Mouse (Mus musculus) embryonic facial prominence, embryonic 10.5 days (tissue): ENCODE measurements at regions not wholly inside any gene's neighbourhood (a gene's known extent, or its start where the extent isn't known, plus 50 kb on each side); places are given as distances from the start of the nearest gene placed in this dataset.

Source experiments
- DNase-seq: peaks from one replicate; pipeline ENCODE4 v3.0.0-alpha.2; 2017; ENCODE audit warnings: low spot score
- H3K27ac ChIP-seq: fragments of 300-500 bp; sonication (generic); replicated peaks from 2 replicates; pipeline ENCODE4 v1.5.1; 2016; ENCODE audit warnings: mild to moderate bottlenecking
- H3K27me3 ChIP-seq: fragments of 300-500 bp; sonication (generic); replicated peaks from 2 replicates; pipeline ENCODE4 v1.6.1; 2016; ENCODE audit warnings: low read depth, mild to moderate bottlenecking; ENCODE audit not compliant: poor library complexity, severe bottlenecking
- H3K36me3 ChIP-seq: fragments of 300-500 bp; sonication (generic); replicated peaks from 2 replicates; pipeline ENCODE4 v1.6.1; 2016; ENCODE audit warnings: mild to moderate bottlenecking, moderate library complexity
- H3K4me1 ChIP-seq: fragments of 300-500 bp; sonication (generic); 2 replicates; pipeline ENCODE4 v1.6.1; 2016
- H3K4me3 ChIP-seq: fragments of 300-500 bp; sonication (generic); 2 replicates; pipeline ENCODE4 v1.5.1; 2016; ENCODE audit warnings: mild to moderate bottlenecking, moderate library complexity
- H3K9me3 ChIP-seq: fragments of 300-500 bp; sonication (generic); 2 replicates; pipeline ENCODE4 v1.6.1; 2016; ENCODE audit warnings: mild to moderate bottlenecking
- WGBS: fragments of 180-500 bp; shearing (Covaris S2); methylation state at CpG from one replicate; pipeline ENCODE4 v1.1.7; 2016; 5-methylcytosine and 5-hydroxymethylcytosine counted together

DNA sequence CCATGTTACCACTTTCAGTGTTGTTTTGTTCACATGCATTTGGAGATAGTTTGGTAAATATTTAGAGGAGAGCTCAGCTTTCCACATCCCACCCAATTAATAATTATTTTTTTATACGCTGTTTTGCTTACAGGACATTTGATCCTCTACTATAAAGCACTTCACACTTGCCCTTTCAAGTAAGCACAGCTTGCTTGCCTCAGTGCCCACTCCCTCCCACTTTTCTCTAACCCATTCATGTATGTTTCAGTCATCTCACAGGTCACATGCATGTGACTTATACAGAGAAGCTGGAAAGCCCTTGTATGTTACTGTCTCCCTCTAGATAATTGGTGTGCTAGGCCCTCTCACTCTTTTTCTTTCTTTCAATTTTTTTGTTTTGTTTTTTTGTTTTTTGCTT is 252.0 kb downstream of the Tfec start:
- no peak for DNase-seq
- Histone ChIP-seq H3K36me3 (no peaks in the 10 kb centered on the region), H3K27ac (no peak overlapping the region), H3K9me3 (no peaks in the 10 kb centered on the region), H3K27me3 (no peaks in the 10 kb centered on the region), H3K4me1 (no peaks in the 10 kb centered on the region), H3K4me3 (no peak overlapping the region)
- WGBS, result 92% methylated on average over 1 of the region's 1 CpGs

DNA sequence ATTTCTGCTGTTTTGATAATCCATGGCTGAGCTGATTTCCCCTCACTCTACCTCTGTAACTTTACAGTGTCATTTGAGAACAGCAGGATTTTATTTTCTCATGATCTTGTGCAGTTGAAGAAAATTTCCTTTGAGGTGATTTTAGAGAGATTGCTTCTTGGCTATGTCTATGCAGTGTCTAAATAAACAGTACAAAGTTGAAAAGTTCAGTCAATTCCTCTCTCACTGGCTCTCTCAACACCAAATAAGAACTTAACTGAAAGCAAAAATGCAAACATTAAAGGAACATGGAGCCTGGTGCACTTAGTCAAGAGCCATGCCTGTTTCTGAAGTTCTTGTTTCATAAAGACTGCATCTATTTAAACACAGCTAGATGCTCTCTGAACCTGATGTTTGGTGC is 254.7 kb downstream of the Tfec start:
- Histone ChIP-seq H3K36me3 (no peaks in the 10 kb centered on the region), H3K4me3 (no peak overlapping the region), H3K27me3 (no peaks in the 10 kb centered on the region), H3K27ac (no peak overlapping the region), H3K9me3 (no peaks in the 10 kb centered on the region), H3K4me1 (no peaks in the 10 kb centered on the region)
- no peak for DNase-seq

DNA sequence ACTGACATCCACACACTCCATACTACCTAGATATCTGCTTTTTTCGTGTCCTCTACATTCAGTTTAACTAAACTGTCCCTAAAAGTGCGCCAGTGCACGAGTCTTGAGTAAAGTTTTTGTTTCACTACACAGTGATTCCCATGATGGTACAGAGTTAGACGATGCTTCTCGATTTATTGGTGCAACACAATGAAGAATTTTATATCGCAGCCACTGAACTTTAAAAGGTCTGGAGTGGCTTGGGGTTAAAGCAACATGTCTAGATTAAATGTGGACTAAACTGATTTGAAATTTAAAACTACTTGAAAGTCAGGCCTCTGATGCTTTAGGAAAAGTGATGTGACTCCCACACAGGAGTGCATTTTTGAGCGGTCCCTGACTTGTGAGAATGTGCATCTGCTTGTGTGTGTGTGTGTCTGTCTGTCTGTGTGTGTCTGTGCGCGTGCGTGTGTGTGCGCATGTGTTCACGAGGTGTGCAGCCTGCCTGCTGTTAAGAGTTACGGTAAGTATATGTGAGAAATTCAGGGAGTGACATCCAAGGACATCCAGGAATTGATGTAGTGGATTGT is 261.4 kb downstream of the Tfec start:
- Histone ChIP-seq H3K36me3 (no peaks in the 10 kb centered on the region), H3K9me3 (no peaks in the 10 kb centered on the region), H3K27ac (no peak overlapping the region), H3K4me3 (no peak overlapping the region), H3K27me3 (no peaks in the 10 kb centered on the region), H3K4me1 (peaks cover 7% of the 10 kb centered on the region; the same call in 1 of the 2 replicates)
- 82% methylated on average over 13 of the region's 13 CpGs for WGBS
- no peak for DNase-seq

DNA sequence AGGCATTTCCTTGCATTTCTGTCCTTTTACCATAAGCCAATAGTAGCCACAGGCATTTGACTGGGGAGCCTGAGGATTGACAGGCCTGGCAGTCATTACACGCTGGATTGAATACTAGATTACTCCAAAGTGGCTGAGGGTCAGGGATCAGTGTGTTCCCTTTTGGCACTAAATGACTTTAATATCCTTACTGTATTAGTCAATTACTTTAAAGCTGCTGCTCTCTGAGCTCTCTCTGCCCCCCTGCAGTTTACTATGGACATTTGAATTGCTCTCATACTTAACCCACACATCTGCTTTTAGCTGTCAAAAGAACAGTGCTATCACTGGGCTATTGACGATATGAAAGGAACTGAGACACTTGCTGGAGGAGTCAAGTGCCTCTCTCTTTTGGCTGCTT is 262.1 kb downstream of the Tfec start:
- no peak overlapping the region for H3K4me3 ChIP-seq
- H3K9me3 ChIP-seq, result no peaks in the 10 kb centered on the region
- H3K4me1 ChIP-seq, result peaks cover 7% of the 10 kb centered on the region; the same call in 1 of the 2 replicates
- H3K36me3 ChIP-seq, result no peaks in the 10 kb centered on the region
- no peaks in the 10 kb centered on the region for H3K27me3 ChIP-seq
- peak; percentile 48 for DNase-seq
- WGBS, result 28% methylated on average over 2 of the region's 2 CpGs
- no peak overlapping the region for H3K27ac ChIP-seq

DNA sequence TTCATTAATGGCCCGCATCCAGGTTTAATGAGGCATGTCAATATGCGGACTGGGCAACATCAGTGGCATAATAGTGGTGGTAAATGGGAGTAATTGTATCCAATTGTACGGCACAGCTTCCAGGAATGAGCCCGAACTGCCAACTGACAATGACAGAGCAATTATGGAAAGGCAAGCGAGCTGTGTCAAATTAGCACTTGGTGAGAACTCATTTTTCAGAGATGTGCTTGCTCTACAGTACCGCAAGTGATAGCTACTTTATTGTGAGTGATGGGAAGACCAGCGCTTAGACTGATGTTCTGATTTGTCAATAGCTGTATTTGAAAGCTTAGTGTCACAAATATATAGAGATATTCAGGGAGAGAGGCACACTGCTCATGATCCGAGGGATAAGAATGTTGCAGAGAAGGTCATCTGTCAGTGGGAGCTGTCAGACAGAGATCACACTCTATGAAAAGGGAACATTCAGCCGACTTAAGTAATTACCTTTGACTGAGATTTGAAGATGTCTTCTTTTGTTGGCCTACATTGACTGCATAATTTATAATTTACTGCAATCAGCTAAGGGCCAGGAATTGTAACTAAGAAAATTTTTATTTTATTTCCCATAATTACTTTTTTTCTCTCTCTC is 290.7 kb downstream of the Tfec start:
- Histone ChIP-seq H3K27ac (no peak overlapping the region), H3K27me3 (no peaks in the 10 kb centered on the region), H3K4me1 (0 out of 2 replicates have a peak, but pooled peaks cover 4% of the 10 kb centered on the region), H3K4me3 (no peak overlapping the region), H3K36me3 (no peaks in the 10 kb centered on the region), H3K9me3 (no peaks in the 10 kb centered on the region)
- DNase-seq, result no peak
- WGBS, result 62% methylated on average over 9 of the region's 9 CpGs

DNA sequence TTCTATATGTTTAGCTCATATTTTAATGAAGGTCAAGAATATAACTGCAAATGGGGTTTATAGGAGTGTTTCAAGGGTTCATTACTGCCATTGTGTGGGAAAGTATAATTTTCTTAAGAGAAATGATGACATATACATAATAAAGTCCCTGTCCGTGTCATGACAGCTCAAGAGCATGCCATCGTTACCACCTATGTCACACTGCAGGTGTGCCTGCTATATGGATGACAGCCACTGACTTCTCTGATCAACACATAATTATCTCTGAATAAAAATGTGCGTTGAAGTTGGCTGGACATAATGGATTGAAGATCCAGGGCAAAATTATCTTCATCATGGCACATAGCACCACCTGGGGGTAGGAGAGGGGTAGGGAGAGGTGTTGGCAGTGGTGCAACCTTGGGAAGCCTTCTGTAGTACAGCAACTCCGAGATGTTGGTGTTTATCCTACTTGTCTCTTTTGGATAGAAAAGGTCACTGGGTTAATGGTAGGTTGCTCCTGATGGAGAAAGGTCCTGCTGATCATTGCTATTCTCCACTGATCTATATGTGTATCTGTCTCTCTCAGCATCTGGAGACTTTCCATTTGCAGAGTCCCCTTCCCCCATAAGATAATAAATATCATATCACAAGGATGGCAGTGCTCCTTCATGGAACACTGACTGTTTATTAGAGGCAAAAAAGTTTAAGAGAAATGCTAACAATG is 291.4 kb downstream of the Tfec start:
- Histone ChIP-seq H3K9me3 (no peaks in the 10 kb centered on the region), H3K4me3 (no peak overlapping the region), H3K27ac (no peak overlapping the region), H3K27me3 (no peaks in the 10 kb centered on the region), H3K4me1 (0 out of 2 replicates have a peak, but pooled peaks cover 4% of the 10 kb centered on the region), H3K36me3 (no peaks in the 10 kb centered on the region)
- DNase-seq, result no peak
- 79% methylated on average over 4 of the region's 4 CpGs for WGBS

DNA sequence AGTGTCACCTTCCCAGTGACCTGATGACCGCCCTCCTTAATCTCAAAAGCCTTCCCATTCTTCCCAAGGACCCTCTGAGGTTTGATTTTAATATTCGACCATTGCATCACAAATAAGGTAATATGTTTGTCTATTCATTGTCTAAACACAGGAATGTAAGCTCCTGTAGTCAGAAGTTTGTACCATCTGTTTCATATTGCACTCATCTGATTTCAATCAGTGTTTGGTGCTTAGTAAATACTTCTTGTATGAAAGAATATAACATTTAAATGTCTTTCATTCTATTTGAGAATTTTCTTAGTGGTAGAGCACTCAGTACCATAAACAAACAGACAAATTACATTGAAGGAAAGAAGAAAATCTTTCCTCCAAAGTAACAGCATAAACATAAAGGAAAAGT is 305.8 kb downstream of the Tfec start:
- 75% methylated on average over 2 of the region's 2 CpGs for WGBS
- Histone ChIP-seq H3K9me3 (0 out of 2 replicates have a peak, but pooled peaks cover 4% of the 10 kb centered on the region), H3K27ac (no peak overlapping the region; the same call in 1 of the 2 replicates), H3K4me3 (no peak overlapping the region), H3K4me1 (peaks cover 5% of the 10 kb centered on the region; the same call in 1 of the 2 replicates), H3K36me3 (no peaks in the 10 kb centered on the region), H3K27me3 (no peaks in the 10 kb centered on the region)
- no peak for DNase-seq

DNA sequence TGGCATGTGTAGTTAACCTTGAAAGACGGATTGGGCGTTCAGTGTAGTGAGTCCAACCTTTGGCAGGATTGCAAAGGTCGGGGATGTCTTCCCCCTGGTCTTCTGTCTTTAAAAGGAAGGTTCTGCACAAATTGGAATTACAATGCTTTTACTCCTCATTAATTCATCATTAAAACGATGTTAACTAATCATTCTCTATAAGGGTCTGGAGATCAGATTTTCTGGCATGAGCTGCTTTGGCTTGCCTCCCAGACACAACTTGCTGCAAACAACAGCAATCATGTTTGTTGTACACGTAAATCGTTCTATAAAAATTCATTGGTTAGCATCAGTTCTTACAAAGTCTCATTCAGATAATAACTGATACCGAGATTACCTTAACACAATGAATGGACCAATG is 315.9 kb downstream of the Tfec start:
- no peaks in the 10 kb centered on the region for H3K36me3 ChIP-seq
- no peaks in the 10 kb centered on the region for H3K9me3 ChIP-seq
- 87% methylated on average over 7 of the region's 7 CpGs for WGBS
- DNase-seq, result no peak
- H3K4me3 ChIP-seq, result no peak overlapping the region
- no peaks in the 10 kb centered on the region for H3K4me1 ChIP-seq
- H3K27ac ChIP-seq, result no peak overlapping the region
- H3K27me3 ChIP-seq, result no peaks in the 10 kb centered on the region

DNA sequence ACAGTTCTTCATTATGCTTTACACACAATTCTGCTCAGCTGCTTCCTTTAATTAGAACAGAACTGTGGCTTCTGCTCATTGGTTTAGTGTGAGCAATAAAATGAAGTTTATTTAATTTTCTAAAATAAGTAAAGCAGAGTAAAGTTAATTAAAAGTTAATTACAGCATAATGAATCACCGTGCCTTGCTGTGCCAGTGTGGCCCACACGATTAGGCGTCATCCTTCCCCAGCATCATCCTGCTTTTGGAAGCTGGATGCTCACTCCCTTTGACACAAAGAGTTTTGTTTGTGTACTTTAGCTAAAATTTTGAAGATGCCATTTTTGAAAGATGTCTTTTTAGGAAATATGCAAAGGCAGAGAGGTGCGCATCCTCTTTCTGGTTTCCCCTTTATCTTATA is 316.4 kb downstream of the Tfec start:
- no peaks in the 10 kb centered on the region for H3K27me3 ChIP-seq
- no peaks in the 10 kb centered on the region for H3K4me1 ChIP-seq
- no peak overlapping the region for H3K27ac ChIP-seq
- H3K36me3 ChIP-seq, result no peaks in the 10 kb centered on the region
- WGBS, result 92% methylated on average over 4 of the region's 4 CpGs
- H3K4me3 ChIP-seq, result no peak overlapping the region
- no peak for DNase-seq
- no peaks in the 10 kb centered on the region for H3K9me3 ChIP-seq

DNA sequence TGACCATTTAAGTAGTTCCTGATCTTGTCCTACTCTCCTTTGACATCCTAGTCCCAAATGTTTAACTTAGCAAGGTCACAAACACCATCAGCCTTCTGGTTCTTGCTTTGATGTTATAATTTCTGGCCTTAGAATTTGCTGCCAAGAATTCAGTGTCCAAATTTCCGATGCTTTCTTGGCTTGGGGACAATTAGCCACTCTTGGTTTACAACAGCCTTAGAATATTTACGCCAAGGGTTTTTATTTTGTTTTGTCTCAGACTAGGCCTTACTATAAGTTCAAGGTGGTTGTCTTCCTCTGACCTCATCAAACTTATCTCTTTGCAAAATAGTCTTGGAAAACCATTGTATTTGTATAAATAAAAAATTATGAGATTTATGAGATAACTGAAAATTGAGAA is 322.4 kb downstream of the Tfec start:
- Histone ChIP-seq H3K27me3 (no peaks in the 10 kb centered on the region), H3K27ac (no peak overlapping the region), H3K4me3 (no peak overlapping the region), H3K4me1 (peaks cover 16% of the 10 kb centered on the region), H3K9me3 (no peaks in the 10 kb centered on the region), H3K36me3 (no peaks in the 10 kb centered on the region)
- 93% methylated on average over 2 of the region's 2 CpGs for WGBS
- DNase-seq, result no peak

DNA sequence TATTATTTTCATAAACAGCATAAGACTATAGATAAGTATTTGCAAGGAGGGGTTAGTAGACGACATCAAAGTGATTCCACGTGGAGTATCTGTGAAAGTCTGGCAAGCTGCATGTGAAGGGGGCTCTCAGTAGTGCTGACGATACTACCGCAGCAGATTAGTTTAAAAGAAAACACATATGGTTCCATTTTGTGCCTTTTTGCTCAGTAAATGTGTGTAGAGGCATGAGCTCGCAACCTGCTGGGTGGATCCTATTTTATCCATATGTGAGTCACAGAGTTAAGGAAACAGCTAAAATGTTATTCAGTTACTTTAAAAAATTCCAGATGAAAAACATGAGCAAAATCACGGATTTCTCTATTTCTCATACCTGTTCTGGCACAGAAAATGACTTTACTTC is 325.4 kb downstream of the Tfec start:
- peak; percentile 14 for DNase-seq

DNA sequence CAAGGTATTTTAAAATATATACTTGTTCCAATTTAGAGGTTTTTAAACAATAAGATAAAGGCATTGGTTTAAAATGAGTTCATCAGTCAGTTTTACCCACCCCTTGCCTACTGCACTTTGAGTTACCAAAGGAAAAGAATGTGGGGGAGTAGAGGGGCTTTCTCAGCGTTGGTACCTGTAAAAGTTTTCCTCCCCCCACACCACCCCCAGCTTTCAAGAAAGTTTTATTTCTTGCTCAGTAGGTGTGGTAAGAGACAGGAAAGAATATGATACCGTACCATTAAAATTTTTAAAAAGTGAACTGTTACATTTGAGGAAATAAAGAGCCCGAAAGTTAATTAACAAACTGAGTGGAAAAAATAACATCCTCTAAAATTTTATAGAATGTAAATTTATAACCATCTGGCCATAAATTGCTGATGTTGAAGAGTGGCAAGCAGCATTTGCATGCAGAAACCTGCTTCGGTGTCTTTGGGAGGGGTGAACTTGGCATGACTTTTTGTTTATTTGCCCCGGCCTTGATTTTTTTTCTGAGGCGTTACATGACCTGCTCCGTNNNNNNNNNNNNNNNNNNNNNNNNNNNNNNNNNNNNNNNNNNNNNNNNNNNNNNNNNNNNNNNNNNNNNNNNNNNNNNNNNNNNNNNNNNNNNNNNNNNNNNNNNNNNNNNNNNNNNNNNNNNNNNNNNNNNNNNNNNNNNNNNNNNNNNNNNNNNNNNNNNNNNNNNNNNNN is 346.1 kb downstream of the Tfec start:
- H3K27ac ChIP-seq, result peak overlapping the region; percentile 37; the same call in 1 of the 2 replicates

More for the DNA sequence above, 325.4 kb downstream of the Tfec start:
- Histone ChIP-seq H3K27me3 (no peaks in the 10 kb centered on the region), H3K4me3 (no peak overlapping the region), H3K9me3 (no peaks in the 10 kb centered on the region), H3K4me1 (peaks cover 16% of the 10 kb centered on the region), H3K27ac (no peak overlapping the region), H3K36me3 (no peaks in the 10 kb centered on the region)
- 41% methylated on average over 6 of the region's 6 CpGs for WGBS

More for the DNA sequence above, 346.1 kb downstream of the Tfec start:
- Histone ChIP-seq H3K27me3 (no peaks in the 10 kb centered on the region), H3K4me1 (peaks cover 20% of the 10 kb centered on the region), H3K4me3 (no peak overlapping the region), H3K9me3 (no peaks in the 10 kb centered on the region), H3K36me3 (no peaks in the 10 kb centered on the region)
- WGBS, result 59% methylated on average over 7 of the region's 7 CpGs
- no peak for DNase-seq
